Mouse (Mus musculus): ENCODE measurements around the gene Gm8947. TPM values are rescaled to one million over a fixed set of nuclear protein-coding genes. Genes with fewer than 3 reads are reported as not detected.

Gm8947 gene
- total and polyA plus RNA-seq, 3 experiments, result 0.67 to 8.3 (median 3.4) TPM

DNA sequence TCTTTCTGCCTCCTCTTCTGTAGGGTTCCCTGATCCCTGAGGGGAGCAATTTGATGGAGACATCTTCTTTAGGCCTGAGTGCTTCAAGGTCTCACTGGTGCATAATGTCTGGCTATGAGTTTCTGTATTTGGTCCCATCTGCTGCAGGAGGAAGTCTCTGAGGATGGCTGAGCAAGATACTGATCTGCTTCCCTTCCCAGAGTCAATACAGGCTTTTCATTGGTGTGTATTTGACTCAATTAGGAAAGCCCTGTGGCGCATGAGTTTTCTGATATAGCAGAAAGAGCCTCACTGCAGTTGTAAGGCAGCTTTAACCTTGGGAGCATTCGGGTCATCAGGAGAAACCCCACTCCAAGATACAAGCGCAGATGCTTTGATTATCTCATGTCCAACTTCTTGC lies 36.0 kb upstream of the Gm8947 start:
- ATAC-seq (ENCODE audit: extremely low read depth, insufficient number of reproducible peaks, low FRiP score, poor library complexity, severe bottlenecking) (peak; percentile 66), DNase-seq (ENCODE audit: low spot score) (no peak)
- Histone ChIP-seq H3K9me3 (replicated peaks) (no peaks in the 10 kb centered on the region), H3K27me3 (ENCODE audit: insufficient read depth, low read length) (peaks cover 2% of the 10 kb centered on the region; the same call in 1 of the 2 replicates), H3K36me3 (replicated peaks) (no peaks in the 10 kb centered on the region), H3K4me3 (ENCODE audit: low read depth, low read length) (no peak overlapping the region), H3K4me1 (ENCODE audit: insufficient read depth, low read depth, low read length) (peaks cover 35% of the 10 kb centered on the region)
- TF ChIP-seq TAL1 (conservative IDR thresholded peaks at IDR 0.05; ENCODE audit: low read depth, low read length) (no peak), POLR2AphosphoS5 (IDR thresholded peaks at IDR 0.05; ENCODE audit: insufficient replicate concordance, low read depth, low read length) (no peak), GATA1 (IDR thresholded peaks at IDR 0.05; ENCODE audit: borderline replicate concordance, low read length) (no peak), CTCF (IDR thresholded peaks at IDR 0.05; ENCODE audit: low read depth, low read length) (no peak), GATA2 (IDR thresholded peaks at IDR 0.05; ENCODE audit: borderline replicate concordance, low read depth, low read length) (no peak)

DNA sequence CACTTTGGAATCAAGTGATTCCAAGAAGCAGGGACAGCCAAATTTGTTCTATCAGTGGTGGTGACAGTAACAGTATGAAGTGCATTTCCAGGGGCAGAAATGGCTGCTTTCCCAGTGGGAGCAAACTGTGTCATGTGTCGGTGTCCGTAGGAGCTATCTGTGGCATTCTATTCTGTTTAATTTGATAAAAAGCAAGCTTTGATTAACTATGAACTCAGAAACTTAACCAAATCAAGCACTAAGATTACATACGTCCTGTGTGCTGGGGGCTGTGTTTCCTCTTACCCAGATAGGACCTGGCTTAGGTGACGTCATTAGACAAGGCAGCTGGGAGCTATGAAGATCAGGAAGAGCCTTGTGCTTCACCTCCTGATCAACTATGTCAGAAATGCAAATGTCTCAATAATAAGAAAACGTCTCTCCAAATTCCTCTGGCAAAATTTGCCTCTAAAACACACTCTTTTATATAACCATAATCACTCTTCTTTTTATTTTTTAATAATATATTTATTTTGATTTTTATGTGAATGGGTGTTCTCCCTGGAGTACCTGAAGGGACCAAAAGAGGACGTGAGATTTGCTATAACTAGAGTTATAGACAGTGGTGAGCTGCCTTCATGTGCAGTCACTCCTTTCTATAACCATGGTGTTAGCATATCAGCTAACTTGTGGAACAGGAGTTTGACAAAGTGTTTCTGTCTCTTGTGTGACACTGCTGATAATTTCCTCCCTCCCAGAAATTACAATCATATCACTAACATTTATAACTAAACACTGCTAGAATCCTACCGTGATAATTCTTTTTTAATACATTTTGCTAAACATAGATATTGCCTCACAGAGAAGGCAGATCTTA lies 35.2 kb upstream of the Gm8947 start:
- no peak for TF ChIP-seq GATA1 (IDR thresholded peaks at IDR 0.05; ENCODE audit: borderline replicate concordance, low read length)
- TF ChIP-seq POLR2AphosphoS5 (IDR thresholded peaks at IDR 0.05; ENCODE audit: insufficient replicate concordance, low read depth, low read length), result no peak
- no peak for TF ChIP-seq CTCF (IDR thresholded peaks at IDR 0.05; ENCODE audit: low read depth, low read length)
- TF ChIP-seq TAL1 (conservative IDR thresholded peaks at IDR 0.05; ENCODE audit: low read depth, low read length), result no peak
- no peak for TF ChIP-seq GATA2 (IDR thresholded peaks at IDR 0.05; ENCODE audit: borderline replicate concordance, low read depth, low read length)
- H3K4me3 ChIP-seq (ENCODE audit: low read depth, low read length), result no peak overlapping the region

DNA sequence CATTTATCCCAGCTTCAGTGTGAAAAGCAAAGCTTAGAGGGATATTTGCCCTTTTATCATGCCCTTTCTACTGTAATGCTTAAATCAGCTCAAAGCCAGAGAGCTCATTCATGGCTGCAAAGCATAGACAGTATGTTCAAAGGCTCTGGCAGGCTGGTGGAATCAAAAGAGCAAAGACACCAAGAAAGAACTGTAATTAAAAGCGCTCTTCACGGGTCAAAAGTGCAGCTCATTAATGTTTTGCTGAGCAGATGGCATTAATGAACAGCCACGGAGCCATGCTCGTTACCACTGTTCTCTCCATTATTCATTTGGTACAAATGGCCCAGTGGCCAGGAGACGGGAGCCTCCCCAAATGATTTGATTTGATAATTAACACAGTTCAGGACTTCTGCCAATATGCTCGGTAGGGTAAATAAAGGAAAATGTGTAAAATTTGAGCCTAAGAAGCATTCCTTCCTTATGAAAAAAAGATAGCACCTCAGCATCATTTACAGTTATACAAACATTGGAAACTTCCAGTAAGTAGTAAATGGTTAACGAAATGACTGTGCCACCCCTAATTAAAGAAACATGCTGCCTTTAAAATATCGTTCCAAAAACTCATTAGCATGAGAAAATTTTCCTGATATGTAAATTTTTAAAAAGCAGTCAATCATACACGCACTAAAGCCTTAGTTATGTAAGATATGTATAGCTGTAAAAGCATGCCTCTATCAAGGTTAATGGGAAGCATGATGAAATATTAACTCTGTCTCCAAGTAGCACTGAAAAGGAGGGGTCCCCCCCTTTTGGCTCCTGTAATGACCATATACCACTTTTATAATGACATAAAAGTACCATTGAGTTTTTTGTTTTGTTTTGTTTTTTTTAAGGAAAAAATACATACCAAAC lies 34.0 kb upstream of the Gm8947 start:
- no peak for DNase-seq (ENCODE audit: low spot score)
- Histone ChIP-seq H3K36me3 (replicated peaks) (no peaks in the 10 kb centered on the region), H3K4me3 (ENCODE audit: low read depth, low read length) (no peak overlapping the region), H3K4me1 (ENCODE audit: insufficient read depth, low read depth, low read length) (peaks cover 28% of the 10 kb centered on the region), H3K9me3 (replicated peaks) (no peaks in the 10 kb centered on the region), H3K27me3 (ENCODE audit: insufficient read depth, low read length) (peaks cover 2% of the 10 kb centered on the region; the same call in 1 of the 2 replicates)
- ATAC-seq (ENCODE audit: extremely low read depth, insufficient number of reproducible peaks, low FRiP score, poor library complexity, severe bottlenecking), result no peak
- no peak for TF ChIP-seq POLR2AphosphoS5 (IDR thresholded peaks at IDR 0.05; ENCODE audit: insufficient replicate concordance, low read depth, low read length)
- no peak for TF ChIP-seq TAL1 (conservative IDR thresholded peaks at IDR 0.05; ENCODE audit: low read depth, low read length)
- no peak for TF ChIP-seq CTCF (IDR thresholded peaks at IDR 0.05; ENCODE audit: low read depth, low read length)
- no peak for TF ChIP-seq GATA2 (IDR thresholded peaks at IDR 0.05; ENCODE audit: borderline replicate concordance, low read depth, low read length)
- TF ChIP-seq GATA1 (IDR thresholded peaks at IDR 0.05; ENCODE audit: borderline replicate concordance, low read length), result no peak

More for the DNA sequence above, 35.2 kb upstream of the Gm8947 start:
- Histone ChIP-seq H3K36me3 (replicated peaks) (no peaks in the 10 kb centered on the region), H3K9me3 (replicated peaks) (no peaks in the 10 kb centered on the region), H3K27me3 (ENCODE audit: insufficient read depth, low read length) (peaks cover 2% of the 10 kb centered on the region; the same call in 1 of the 2 replicates), H3K4me1 (ENCODE audit: insufficient read depth, low read depth, low read length) (peaks cover 37% of the 10 kb centered on the region)
- DNase-seq (ENCODE audit: low spot score) (no peak), ATAC-seq (ENCODE audit: extremely low read depth, insufficient number of reproducible peaks, low FRiP score, poor library complexity, severe bottlenecking) (no peak)

DNA sequence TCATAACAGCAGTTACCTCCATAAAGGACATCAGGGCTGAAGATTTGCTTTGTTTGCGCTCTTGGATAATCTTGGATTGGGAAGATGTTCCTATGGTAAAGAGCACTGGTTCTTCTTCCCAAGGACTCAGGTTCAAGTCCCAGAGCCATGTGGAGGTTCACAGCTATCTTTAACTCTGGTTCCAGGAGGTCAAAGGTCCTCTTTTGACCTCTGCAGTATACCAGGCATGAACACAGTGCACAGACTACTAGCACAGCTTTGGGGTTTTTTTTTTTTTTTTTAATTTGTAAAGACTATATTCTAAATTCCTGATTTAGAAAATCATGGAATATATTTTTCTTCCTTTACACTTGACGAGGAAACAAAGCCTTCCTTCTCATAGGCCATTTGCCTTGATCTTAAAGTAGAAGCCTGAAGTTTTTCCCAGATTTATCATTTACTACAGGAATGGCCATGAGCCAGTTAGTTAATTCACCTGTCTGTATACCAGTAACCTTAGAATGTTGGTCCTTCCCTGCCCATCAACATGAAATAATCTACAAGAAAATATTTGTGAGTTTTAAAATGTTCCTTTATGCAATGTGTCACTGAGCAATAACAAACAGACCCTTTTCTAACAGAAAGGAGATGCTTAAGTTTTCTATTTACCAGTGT lies 33.2 kb upstream of the Gm8947 start:
- DNase-seq (ENCODE audit: low spot score), result no peak
- Histone ChIP-seq H3K4me3 (ENCODE audit: low read depth, low read length) (no peak overlapping the region), H3K27me3 (ENCODE audit: insufficient read depth, low read length) (peaks cover 2% of the 10 kb centered on the region; the same call in 1 of the 2 replicates), H3K9me3 (replicated peaks) (no peaks in the 10 kb centered on the region), H3K4me1 (ENCODE audit: insufficient read depth, low read depth, low read length) (peaks cover 24% of the 10 kb centered on the region), H3K36me3 (replicated peaks) (no peaks in the 10 kb centered on the region)
- no peak for ATAC-seq (ENCODE audit: extremely low read depth, insufficient number of reproducible peaks, low FRiP score, poor library complexity, severe bottlenecking)
- no peak for TF ChIP-seq GATA2 (IDR thresholded peaks at IDR 0.05; ENCODE audit: borderline replicate concordance, low read depth, low read length)
- TF ChIP-seq GATA1 (IDR thresholded peaks at IDR 0.05; ENCODE audit: borderline replicate concordance, low read length), result no peak
- TF ChIP-seq POLR2AphosphoS5 (IDR thresholded peaks at IDR 0.05; ENCODE audit: insufficient replicate concordance, low read depth, low read length), result no peak
- no peak for TF ChIP-seq TAL1 (conservative IDR thresholded peaks at IDR 0.05; ENCODE audit: low read depth, low read length)
- no peak for TF ChIP-seq CTCF (IDR thresholded peaks at IDR 0.05; ENCODE audit: low read depth, low read length)

DNA sequence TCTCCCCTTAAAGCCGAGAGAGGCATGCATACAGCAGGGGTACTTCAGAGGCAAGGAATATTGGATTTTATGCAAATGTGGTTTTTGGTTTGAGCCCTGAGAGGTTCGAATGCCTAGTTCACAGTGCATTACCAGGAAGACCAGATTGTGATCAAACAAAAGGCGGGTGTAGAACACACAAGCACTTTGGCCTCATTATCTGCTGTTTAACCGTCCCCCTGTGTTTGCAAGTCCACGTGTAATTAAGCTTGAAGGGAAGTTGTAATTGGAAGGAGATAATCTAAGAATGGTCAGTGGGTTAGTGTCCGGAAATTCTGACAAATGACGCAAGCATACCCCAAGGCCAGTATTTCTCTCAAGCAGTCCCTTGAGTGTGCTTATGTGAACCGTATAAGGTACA lies 26.1 kb upstream of the Gm8947 start:
- H3K4me1 ChIP-seq (ENCODE audit: insufficient read depth, low read depth, low read length), result peaks cover 43% of the 10 kb centered on the region
- H3K9me3 ChIP-seq (replicated peaks), result no peaks in the 10 kb centered on the region
- TF ChIP-seq GATA2 (IDR thresholded peaks at IDR 0.05; ENCODE audit: borderline replicate concordance, low read depth, low read length) (no peak), POLR2AphosphoS5 (IDR thresholded peaks at IDR 0.05; ENCODE audit: insufficient replicate concordance, low read depth, low read length) (no peak), TAL1 (conservative IDR thresholded peaks at IDR 0.05; ENCODE audit: low read depth, low read length) (no peak), GATA1 (IDR thresholded peaks at IDR 0.05; ENCODE audit: borderline replicate concordance, low read length) (no peak), CTCF (IDR thresholded peaks at IDR 0.05; ENCODE audit: low read depth, low read length) (no peak)
- DNase-seq (ENCODE audit: low spot score) (no peak), ATAC-seq (ENCODE audit: extremely low read depth, insufficient number of reproducible peaks, low FRiP score, poor library complexity, severe bottlenecking) (peak; percentile 71)
- peak overlapping the region; percentile 3; the same call in 1 of the 2 replicates for H3K4me3 ChIP-seq (ENCODE audit: low read depth, low read length)
- no peaks in the 10 kb centered on the region for H3K36me3 ChIP-seq (replicated peaks)
- H3K27me3 ChIP-seq (ENCODE audit: insufficient read depth, low read length), result no peaks in the 10 kb centered on the region

Data from G1E (cell line).